Mouse (Mus musculus) heart, postnatal 10 days (tissue): ENCODE results near the gene Actr3b. TPM values are rescaled to one million over a fixed set of nuclear protein-coding genes. Genes with fewer than 3 reads are reported as not detected.
"Not testable (repeated sequence)": the region's sequence is repeated elsewhere in the genome, so short reads cannot be mapped to it uniquely, and the experiment has no call there.

Experiments
- DNase-seq, 2 experiments: peaks; one replicate each; pipeline ENCODE4 v3.0.0; 2021
- intact Hi-C: fragments of 180-260 bp; cut with DNase I; formaldehyde crosslinking; loops from one replicate; pipeline ENCODE4 v1.15.1; 2025
- total RNA-seq, 2 experiments: library from RNA; stranded (reverse); gene quantifications; 2 replicates each; pipeline ENCODE4 v1.2.3; 2021

Actr3b gene
- total RNA-seq: 10 to 100 TPM; 18.6 to 19.5 TPM

DNA sequence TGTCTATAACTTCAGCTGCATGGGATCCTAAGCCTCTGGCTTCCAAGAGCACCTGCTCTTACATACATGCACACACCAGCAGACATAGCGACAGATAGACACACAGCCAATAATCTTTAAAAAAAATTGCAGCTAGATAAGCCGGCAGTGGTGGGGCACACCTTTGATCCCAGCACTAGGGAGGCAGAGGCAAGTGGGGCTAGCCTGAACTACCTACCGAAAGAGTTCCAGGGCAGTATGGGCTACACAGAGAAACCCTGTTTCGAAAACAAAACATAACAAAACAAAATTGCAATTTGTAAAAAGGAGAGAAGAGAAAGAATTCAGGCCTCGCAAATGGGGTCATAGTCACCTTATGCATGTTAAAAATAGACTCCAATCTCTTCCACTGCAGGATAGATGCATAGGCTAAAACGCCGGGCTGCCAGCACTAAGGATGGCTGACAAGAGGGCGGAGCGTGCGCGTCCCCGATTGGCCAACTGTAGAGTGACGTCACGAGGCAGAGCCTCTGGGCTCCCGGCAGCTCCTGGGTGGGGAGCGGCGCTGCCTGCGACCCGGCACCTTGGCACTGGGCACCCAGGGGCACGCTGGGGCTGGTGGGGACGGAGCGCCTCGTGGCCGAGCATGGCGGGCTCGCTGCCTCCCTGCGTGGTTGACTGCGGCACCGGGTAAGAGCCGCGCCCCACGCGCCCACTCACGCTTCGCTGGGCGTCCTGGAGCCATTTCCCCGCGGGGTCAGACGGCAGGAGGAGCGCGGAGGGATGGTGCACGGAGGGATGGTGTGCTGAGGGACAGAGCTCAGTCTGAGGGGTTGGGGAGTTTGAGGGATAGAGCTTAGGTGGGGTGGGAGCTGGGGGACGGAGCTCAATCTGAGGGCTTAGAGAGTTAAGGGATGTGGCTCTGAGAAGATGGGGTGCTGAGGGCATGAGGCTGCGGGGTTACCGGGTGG, at the start of gene Actr3b:
TSS of gene Actr3b (plus strand) at position 538 of the 950 bp plus-strand sequence.
- intact Hi-C loops: no loop called here
- peak; percentile 90 to 91 for DNase-seq

DNA sequence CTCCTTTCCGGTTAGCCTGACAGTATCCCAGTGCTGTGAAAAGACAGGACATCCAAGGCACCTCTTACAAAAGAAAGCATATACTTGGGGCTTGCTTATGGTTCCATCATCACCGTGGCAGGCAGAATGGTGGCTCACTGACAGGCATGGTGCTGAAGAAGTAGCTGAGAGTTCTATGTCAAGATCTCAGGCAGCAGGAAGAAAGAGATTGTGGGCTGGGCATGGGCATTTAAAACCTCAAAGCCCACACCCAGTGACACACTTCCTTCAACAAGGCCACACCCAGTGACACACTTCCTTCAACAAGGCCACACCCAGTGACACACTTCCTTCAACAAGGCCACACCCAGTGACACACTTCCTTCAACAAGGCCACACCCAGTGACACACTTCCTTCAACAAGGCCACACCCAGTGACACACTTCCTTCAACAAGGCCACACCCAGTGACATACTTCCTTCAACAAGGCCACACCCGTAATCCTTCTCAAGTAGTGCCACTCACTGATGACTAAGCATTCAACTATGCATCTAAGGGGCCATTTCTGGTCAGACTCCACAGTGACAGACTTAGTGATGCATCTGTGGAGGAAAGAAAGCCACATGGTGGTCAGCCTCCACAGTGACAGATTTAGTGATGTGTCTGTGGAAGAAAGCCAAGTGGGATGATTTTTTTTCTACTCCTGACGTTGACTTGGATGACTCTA, 46.6 kb upstream of the Actr3b start:
- intact Hi-C loops, DNase-seq: not testable (repeated sequence)

DNA sequence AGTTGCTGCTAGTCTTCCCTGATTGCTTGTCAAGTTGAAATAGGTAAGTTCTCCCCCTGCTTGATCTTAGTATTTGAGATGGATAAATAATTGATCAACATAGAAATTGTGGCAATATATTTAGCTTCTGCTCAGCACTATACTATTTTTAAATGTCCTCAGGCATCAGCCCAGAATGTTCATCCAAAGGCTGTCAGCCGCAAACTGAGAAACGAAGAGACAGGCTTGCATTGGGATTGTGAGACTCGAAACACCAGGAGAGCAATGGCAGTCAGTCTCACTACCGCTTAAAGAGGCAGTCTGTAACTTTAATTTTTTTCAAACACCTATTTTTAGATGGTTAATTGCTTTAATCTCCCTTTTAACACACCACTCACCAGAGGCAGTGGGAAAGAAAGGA, 40.4 kb upstream of the Actr3b start:
- no peak for DNase-seq
- intact Hi-C loops: no loop called here

DNA sequence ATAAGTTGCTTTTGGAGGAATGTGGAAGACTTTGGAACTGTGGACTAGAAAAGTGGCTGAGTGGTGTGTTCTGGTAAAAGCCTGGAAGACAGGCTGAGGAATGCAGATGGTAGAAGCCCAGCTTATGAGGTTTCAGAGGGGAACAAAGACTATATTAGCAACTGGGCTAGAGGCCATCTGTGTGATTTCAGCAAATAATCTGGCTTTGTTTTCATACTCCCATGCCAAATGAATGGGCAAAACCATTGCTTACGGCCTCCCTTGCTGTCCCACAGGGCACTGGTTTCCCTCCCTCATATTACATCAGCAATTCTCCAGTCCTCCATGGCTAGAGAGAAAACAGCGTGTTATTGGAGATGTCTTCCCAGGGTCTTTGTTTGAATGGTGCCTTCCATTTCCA, 36.8 kb upstream of the Actr3b start:
- peak; percentile 9 to 33 for DNase-seq

DNA sequence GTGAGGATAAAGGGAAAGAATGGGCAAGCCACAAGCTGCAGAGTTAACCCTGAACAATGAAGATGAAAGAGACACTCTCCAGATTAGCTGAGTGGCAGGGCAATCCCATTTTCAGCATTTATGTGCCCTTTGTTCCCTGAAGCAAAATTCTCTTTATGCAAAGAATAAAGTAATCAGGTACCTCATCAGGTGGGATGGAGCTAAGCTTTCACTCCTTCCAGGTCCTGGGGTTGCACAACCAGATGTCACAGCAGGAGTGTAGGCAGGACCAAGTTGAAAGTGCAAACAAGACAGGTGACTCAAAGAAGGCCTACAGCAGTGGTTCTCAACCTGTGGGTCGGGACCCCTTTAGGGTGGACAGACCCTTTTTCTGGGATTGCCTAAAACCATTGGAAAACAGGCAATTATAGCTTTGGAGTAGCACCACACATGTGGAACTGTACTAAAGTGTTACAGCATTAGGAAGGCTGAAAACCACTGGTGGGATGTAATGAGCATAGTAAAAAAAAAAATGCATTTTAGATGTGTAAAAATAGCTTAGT, 35.6 kb upstream of the Actr3b start:
- intact Hi-C loops: no loop called here
- no peak for DNase-seq

More for the DNA sequence above, 36.8 kb upstream of the Actr3b start:
- intact Hi-C loops: no loop called here

DNA sequence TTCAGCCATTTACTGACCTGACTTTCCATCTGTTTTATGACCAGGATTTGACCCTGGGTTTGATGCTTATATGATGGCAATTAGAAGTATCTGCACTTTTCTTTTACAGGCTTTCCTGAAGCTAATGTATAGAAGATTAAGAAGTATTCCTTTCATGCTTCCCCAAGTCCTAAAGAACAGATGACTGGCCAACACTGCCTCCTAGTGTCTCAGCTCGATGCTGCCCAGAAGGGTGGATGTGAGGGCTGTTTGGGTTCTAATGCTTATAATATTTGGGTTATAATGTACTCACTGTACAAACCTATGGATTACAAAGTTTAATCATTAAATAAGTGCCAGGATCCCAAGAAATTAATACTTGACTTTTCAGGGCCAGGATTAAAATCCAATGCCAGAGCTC, 25.5 kb upstream of the Actr3b start:
- peak; percentile 45 to 70 for DNase-seq

DNA sequence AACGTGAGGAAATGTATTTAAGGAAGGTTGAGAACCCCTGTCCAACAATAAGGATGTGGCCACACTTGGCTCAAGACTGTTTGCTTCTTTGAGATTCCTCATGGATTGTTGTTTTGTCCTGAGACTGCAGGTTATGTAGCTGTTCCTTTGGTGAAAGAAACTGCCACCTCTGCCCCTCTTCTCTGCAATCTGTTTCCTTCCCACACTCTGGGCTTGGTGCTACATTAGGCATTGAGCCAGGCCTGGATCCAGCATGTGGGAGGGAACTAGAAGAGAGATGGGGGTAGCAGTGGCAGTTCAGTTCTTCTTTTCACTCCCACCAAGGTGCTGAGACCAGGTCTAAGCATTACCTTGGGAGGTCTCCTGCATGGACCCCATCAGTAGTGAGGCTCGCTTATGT, 23.9 kb upstream of the Actr3b start:
- intact Hi-C loops: no loop called here
- DNase-seq: no peak

More for the DNA sequence above, 25.5 kb upstream of the Actr3b start:
- intact Hi-C loops: loop anchor here (1.0 to 5.0 kb wide), 2 partner anchors 297 to 314 kb away; no protein-coding TSS in a partner anchor

DNA sequence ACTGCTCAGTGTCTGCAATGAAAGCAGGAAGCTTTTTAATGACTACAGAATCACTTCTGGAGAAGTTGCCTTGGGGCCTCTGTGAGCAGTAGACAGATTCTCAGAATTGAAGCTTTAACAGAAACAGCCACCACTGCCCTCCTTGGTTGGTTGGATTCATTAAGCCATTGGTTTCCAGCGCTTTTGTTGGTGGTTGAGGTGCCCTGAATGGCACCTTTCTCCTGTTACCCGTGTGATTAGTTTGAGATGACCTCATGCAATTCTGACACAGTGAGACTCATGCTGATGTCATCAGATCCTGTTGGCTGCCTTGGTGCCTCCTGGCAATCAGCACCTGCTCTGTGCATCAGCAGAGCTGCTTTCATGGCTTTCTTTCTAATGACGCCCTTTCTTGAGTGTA, 21.3 kb upstream of the Actr3b start:
- intact Hi-C loops: no loop called here
- no peak for DNase-seq

DNA sequence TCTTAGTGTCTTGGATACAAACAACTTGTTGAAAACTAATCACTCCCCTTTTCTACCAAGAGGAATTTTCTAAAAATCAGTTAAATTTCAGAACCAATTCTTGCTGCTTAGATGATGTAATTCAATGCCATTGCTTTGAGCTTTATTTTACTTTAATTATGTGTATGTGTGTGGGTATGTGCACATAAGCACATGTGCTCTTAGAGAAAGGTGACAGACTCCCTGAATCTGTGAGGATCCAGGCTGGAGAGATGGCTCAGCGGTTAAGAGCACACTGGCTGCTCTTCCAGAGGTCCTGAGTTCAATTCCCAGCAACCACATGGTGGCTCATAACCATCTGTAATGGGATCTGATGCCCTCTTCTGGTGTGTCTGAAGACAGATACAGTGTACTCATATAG, 20.9 kb upstream of the Actr3b start:
- intact Hi-C loops, DNase-seq: not testable (repeated sequence)

DNA sequence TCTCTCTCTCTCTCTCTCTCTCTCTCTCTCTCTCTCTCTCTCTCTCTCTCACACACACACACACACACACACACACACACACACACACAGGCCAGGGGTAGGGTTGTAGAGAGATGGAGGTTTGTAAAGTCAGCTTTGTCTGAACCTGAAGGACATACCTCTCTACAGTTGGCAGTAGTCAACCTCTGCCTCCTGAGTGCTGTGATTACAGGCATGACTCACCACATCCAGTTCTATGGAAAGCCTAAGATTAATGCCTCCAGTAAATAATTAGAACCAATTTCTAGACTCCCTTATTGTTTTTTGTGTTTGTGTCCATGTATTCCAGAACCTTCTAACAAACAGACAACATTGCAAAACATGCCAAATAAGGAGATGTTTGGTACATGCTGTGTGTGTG, 11.9 kb upstream of the Actr3b start:
- DNase-seq: no peak
- intact Hi-C loops: no loop called here

DNA sequence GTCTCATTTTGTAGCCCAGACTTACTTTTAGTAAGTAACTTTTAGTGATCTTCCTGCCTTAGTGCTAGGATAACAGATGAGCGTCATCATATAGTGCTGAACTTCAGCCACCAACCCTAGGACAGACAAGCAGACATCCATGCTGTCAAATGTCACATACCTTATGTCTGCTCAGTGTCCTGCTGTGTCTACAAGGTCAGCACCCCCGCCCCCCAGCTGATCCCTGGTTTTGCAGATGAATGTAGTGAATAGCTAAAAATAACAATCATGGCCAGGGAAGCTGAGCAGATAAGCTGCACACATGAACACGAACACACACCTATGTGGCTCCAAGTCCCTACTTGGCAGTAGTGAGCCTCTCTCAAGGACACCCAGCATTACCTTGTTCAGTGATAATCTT, 11.2 kb upstream of the Actr3b start:
- intact Hi-C loops: no loop called here
- peak in 1 of 2 experiments; percentile 24 for DNase-seq

DNA sequence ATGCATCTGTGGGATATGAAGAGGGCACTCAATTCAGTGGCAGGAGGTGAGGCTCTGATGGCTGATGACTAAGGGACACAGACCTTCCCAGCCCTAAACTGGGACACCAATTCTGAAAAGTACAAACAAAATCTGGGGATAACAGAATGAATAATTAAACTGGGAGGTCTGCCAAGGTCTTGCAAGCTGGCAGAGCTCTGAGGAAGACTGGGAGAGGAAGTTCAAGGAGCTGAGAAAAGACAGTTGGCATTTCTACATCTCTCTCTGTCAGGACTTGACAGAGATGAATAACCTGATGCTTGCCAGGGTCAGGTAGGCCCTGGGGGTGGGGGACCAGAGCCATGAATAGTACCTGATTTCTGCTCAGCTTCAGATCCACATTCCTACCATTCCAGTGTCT, 8.2 kb upstream of the Actr3b start:
- no peak for DNase-seq
- intact Hi-C loops: no loop called here

DNA sequence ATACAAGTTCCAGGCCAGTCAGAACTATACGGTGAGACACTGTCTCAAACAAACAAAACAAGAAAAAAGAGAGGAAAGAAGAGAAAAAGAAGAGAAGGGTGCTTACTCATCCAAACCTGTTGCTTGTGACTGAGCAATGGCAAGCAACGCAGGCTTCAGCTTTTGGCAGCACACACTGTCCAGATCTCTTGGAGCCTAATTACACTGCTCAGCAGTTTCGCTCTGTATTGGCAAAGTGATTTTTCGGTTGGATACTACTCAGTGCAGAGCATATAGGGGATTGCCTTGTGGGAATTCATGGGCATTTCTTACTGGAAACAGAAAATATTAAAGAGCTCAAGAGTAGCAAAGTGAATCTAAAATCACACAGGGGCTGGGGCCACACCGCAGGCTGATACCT, 6.9 kb upstream of the Actr3b start:
- intact Hi-C loops: no loop called here
- DNase-seq: peak; percentile 40 to 56

DNA sequence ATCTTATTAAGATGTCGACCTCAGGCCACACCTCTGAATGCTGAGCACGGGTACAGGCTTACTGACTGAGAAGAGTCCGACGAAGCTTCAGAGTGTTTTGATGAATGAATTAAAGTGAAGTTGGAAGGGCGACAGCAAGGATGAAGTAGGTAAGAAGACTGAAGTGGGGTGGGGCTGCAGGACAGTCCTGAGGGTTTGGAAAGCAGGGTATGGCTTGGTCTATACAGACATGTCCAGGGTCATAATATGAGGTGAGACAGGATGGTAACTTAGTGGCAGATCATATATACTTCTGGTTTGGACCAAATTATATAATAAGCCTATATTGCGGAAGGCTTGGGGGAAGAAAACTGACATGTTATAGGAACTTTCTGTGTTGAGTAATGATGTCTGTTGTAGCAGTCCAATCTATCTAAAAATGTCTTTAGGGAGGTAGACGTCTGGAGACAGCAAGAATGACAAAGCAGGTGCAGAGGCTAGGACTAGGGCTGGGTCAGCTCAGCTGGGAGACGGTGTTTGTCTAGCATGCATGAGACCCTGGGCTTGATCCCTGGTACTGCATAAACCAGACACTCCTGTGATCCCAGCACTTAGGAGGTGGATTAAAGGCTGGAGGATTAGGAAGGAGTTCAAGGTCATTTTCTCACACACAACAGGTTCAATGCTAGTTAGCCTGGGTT, 6.1 kb upstream of the Actr3b start:
- no peak for DNase-seq

DNA sequence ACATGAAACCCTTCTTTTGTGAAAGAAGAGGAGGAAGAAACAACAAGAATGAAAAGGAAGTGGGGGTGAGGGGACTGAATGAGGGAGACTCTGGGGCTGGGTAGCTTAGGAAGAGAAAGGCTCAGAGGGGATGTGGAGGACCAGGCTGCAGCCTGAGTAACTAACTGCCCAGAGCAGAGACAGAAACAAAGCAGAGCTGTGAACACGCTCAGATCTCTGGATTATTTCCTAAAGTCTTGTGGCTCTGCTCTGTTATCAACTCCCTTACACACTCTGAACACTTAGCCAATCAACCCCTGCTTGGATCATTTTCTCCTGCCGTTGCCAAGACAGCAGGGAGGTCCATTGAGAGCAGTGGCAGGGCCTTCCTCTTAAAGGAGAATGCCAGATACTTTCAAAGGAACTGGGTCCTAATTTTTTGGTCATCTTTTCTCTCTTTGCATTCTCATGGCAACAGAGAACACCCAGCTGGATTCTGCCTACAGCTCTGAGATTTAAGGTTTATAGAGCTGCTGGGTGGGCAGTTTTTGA, 5.5 kb upstream of the Actr3b start:
- intact Hi-C loops: no loop called here
- peak; percentile 61 to 64 for DNase-seq

More for the DNA sequence above, 6.1 kb upstream of the Actr3b start:
- intact Hi-C loops: no loop called here

DNA sequence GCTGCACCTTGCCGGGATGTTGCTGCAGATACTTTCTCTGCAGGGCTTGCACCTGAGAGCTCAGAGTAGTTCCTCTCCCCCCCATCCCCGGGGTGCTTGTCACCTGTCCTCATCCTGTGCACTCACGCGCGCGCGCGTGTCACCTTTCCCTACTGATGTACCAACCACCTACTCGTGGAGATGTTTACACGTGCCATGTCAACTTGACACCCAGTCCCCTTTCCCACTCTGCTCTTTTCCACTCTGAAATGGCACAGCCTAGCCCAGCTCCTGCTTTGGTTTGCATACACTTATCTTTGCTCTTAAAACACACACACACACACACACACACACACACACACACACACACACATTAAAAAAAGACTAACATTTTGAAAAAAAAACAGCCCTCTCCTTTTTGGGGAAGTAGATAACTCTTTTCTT, 624 bp downstream of the Actr3b start:
- intact Hi-C loops: no loop called here
- no peak for DNase-seq

DNA sequence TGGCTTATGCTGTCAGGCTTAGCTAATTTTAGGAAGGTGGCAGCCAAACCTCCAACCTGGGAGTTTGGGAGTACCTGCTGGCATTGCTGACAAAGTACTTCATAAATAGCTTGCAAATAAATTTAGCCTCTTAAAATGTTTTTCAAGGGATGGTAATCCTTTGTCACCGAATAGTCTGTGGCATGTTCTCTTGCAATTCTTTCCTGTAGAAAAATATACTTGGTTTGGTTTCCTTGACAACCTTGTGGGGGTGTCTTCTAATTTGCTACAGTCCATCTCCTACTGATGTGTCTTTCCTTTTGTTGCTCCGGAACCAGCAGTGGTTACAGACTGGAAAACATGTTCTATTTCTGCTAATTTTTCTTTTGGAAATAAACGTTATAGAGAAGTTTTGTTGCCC, 1.1 kb downstream of the Actr3b start:
- intact Hi-C loops: no loop called here
- DNase-seq: no peak

DNA sequence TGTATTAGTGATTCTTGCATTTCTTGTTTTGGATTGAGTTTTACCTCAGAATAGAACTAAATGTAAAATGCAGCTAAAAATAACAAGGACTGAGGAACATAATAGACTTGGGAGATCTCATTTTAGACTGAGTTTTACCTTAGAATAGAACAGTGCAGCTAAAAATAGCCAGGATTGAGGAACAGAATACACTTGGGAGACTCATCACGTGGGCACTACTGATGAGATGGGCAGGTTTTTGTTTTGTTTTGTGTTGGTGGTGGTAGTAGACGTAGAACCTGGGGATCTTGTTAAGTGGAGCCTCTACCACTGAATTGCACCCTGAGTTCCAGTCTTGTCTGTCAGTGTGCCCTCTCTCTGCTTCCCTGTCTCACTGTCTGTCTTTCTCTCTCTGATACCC, 2.1 kb downstream of the Actr3b start:
- no peak for DNase-seq
- intact Hi-C loops: no loop called here

DNA sequence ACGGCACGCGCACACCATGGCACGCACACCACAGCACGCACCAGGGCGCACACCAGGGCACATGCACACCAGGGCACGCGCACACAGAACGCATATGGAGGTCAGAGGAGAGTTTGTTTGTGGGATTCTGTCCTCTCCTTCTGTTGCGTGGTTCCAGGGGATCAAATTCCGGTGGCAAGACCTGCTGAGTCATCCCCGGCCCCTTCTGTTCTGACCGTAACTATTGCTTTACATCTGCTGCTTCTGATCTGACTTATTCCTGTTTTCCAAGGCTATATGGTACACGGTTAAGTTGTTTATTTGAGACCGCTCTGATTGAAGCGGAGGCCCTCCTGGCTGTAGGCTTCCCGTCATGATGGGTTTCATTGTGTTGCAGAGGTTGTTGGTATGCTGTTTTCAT, 9.2 kb downstream of the Actr3b start:
- DNase-seq: no peak
- intact Hi-C loops: no loop called here

DNA sequence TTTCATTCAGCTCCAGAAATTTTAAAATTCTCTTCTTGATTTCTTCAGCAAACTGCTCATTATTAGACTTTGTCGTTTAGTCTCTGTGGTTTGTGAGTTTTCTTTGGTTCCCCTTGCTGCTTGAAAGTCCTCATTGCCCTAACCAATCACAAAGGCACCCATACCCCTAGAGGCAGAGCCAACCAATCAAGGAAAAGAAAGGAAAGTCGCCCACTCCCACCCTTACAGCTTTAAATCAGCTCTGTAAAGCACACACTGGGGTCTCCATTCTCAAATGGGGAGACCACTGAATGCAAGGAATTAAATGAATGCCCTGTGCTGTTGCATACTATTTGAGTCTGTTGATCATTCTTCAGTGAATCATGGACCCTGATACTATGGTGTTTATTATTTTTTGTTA, 9.6 kb downstream of the Actr3b start:
- intact Hi-C loops: no loop called here

DNA sequence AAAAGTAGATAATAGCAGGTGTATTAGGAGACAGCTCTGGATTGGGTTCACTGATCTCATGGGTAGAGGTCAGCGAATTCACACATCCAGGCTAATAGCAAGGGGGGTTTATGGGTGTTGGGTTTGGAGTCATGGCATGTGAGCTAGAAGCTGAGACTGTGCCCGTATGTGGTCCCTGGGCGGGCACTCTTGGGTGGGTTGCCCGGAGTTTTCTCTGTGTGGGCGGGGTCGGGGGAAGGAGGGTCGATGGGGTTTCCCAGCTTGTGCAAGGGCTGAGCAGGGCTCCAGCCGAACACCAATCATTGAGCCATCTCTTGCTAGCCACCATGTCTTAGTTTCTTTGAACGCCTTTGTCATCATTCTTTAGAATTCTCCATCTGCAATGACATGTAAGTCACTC, 12.7 kb downstream of the Actr3b start:
- intact Hi-C loops: no loop called here
- DNase-seq: no peak

More for the DNA sequence above, 9.6 kb downstream of the Actr3b start:
- no peak for DNase-seq
